ENCODE assay signal across 39 mouse cellular contexts in the genomic region with DNA sequence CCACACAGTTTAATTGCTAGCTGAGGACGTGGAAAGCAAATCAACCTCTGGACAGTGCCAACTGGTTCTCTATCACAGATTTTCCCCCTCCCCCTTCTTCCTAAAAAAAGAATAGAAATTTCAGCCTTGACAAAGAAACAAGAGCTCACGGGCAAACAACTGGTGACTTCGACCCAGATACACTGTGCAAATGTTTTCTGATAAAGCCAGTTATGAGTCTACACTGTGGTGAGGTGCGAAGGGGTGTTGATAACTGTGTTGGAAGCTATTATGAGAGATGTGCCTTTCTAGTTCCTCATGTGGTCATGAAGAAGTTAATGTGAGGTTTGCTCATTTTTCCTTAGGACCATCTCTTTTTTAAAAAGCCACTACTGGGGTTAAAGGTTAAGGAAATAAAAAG. TPM values are rescaled to one million over a fixed set of nuclear protein-coding genes. Genes with fewer than 3 reads are reported as not detected.
"Had no signal": no experiment of that assay in that cellular context is flagged by ENCODE, and none has a peak within 500 bp of the region (broad histone marks: within the 10 kb centered on the region; RNA-seq: fewer than 3 reads in every experiment).

No protein-coding gene starts in this region.

- H3K9me3 ChIP-seq: heart, embryonic 10.5 days; heart, embryonic 12.5 days; heart, embryonic 13.5 days; heart, embryonic 15.5 days; hindbrain, embryonic 12.5 days; hindbrain, embryonic 13.5 days; hindbrain, embryonic 15.5 days; intestine, embryonic 15.5 days; kidney, embryonic 15.5 days had no signal

- H3K4me3 ChIP-seq: heart, adult 2 months; heart, embryonic 10.5 days; heart, embryonic 12.5 days; heart, embryonic 13.5 days; heart, embryonic 15.5 days; hindbrain, embryonic 10.5 days; hindbrain, embryonic 12.5 days; hindbrain, embryonic 13.5 days; hindbrain, embryonic 15.5 days; intestine, embryonic 15.5 days; kidney, embryonic 15.5 days; layer of hippocampus, adult 2 months had no signal

- H3K4me2 ChIP-seq: heart, embryonic 11.5 days; heart, embryonic 12.5 days; heart, embryonic 13.5 days; heart, embryonic 15.5 days; hindbrain, embryonic 12.5 days; hindbrain, embryonic 13.5 days; hindbrain, embryonic 14.5 days; hindbrain, embryonic 15.5 days; intestine, embryonic 15.5 days; kidney, embryonic 15.5 days had no signal

- H3K36me3 ChIP-seq: heart, embryonic 10.5 days; heart, embryonic 12.5 days; heart, embryonic 13.5 days; heart, embryonic 15.5 days; hindbrain, embryonic 10.5 days; hindbrain, embryonic 12.5 days; hindbrain, embryonic 13.5 days; hindbrain, embryonic 15.5 days; intestine, embryonic 15.5 days; kidney, embryonic 15.5 days had no signal

- H3K9ac ChIP-seq: heart, embryonic 12.5 days; heart, embryonic 13.5 days; heart, embryonic 15.5 days; hindbrain, embryonic 12.5 days; hindbrain, embryonic 13.5 days; hindbrain, embryonic 14.5 days; hindbrain, embryonic 15.5 days; intestine, embryonic 15.5 days; kidney, embryonic 15.5 days had no signal

- H3K27ac ChIP-seq: heart, adult 2 months; heart, embryonic 10.5 days; heart, embryonic 13.5 days; heart, embryonic 15.5 days; hindbrain, embryonic 10.5 days; hindbrain, embryonic 12.5 days; hindbrain, embryonic 13.5 days; hindbrain, embryonic 14.5 days; hindbrain, embryonic 15.5 days; hindbrain, postnatal 0 days; intestine, embryonic 15.5 days; kidney, embryonic 15.5 days; kidney, postnatal 0 days; layer of hippocampus, adult 2 months had no signal

- H3K27me3 ChIP-seq: heart, embryonic 12.5 days; heart, embryonic 13.5 days; heart, embryonic 15.5 days; hindbrain, embryonic 12.5 days; hindbrain, embryonic 13.5 days; hindbrain, embryonic 15.5 days; intestine, embryonic 15.5 days; kidney, embryonic 15.5 days had no signal

- ATAC-seq: hindbrain, embryonic 16.5 days; hindbrain, postnatal 0 days; inflammation-experienced regulatory T-cells, adult 6 months; intestine, embryonic 15.5 days; intestine, embryonic 16.5 days; intestine, postnatal 0 days had no signal

- DNase-seq: heart, adult 2 months; heart, postnatal 10 days; heart, postnatal 14 days; heart, postnatal 36 days; heart, postnatal 4 days; kidney, adult 11 months; kidney, adult 18-20 months; kidney, adult 2 months; kidney, adult 8-10 months; kidney, adult 9 months; kidney, postnatal 10 days; kidney, postnatal 25 days; kidney, postnatal 36 days; kidney, postnatal 4 days; layer of hippocampus, adult 9-11 months; layer of hippocampus, postnatal 36 days had no signal

- H3K4me1 ChIP-seq: heart, embryonic 10.5 days; heart, embryonic 12.5 days; heart, embryonic 15.5 days; hindbrain, embryonic 10.5 days; hindbrain, embryonic 12.5 days; hindbrain, embryonic 13.5 days; hindbrain, embryonic 15.5 days; intestine, embryonic 15.5 days; kidney, embryonic 15.5 days had no signal

RNA-seq across cellular contexts. Expression of a gene that starts 10.5 kb away (rescaled TPM):
- polyA plus RNA-seq: heart, embryonic 10.5 days; heart, embryonic 11.5 days; heart, embryonic 12.5 days; heart, embryonic 13.5 days; heart, embryonic 14.5 days; heart, embryonic 15.5 days; heart, postnatal 0 days; hindbrain, embryonic 10.5 days; hindbrain, embryonic 11.5 days; hindbrain, embryonic 14.5 days; hindbrain, embryonic 15.5 days; hindbrain, postnatal 0 days; inflammation-experienced regulatory T-cells, adult 6 months; intestine, embryonic 14.5 days; intestine, embryonic 15.5 days had no signal

RNA-seq across cellular contexts. Expression of a gene that starts 54.2 kb away (rescaled TPM):
- polyA plus RNA-seq: heart, embryonic 14.5 days; hindbrain, embryonic 15.5 days had no signal
